Mouse (Mus musculus) midbrain, postnatal 0 days (tissue): Measurements from ENCODE around the gene Wfdc16. TPM values are rescaled to one million over a fixed set of nuclear protein-coding genes. Genes with fewer than 3 reads are reported as not detected.

Experiments used
- polyA plus RNA-seq: library from polyadenylated mRNA; unstranded; fragments of >200 nt; fragmentation: Nextera tagmentation; extraction: Ambion mirVana; gene quantifications from 2 replicates; pipeline ENCODE4 v1.2.1, GENCODE M21; 2015
- total RNA-seq: library from RNA; depleted of rRNA; stranded (reverse); fragments of >200 nt; gene quantifications from 2 replicates; pipeline ENCODE4 v1.2.3, GENCODE M21; 2014; rRNA removed

The Wfdc16 gene
- total and polyA plus RNA-seq, 2 experiments from 2014 or later: not detected

Other genes starting within 250 kb of the Wfdc16 start
Only the 30 nearest of the 34 such genes appear.
- 13.8 and 20.3 TPM in 2 replicates for gene Sdc4, start 194.9 kb downstream of the Wfdc16 start, total RNA-seq
- 18.3 and 19.3 TPM in 2 replicates for gene Sdc4, start 194.9 kb downstream of the Wfdc16 start, polyA plus RNA-seq
- gene Sys1, start 181.8 kb downstream of the Wfdc16 start, total RNA-seq: 194 and 206 TPM in 2 replicates
- gene Sys1, start 181.8 kb downstream of the Wfdc16 start, polyA plus RNA-seq: 103 and 108 TPM in 2 replicates
- gene Gm20458, start 177.8 kb downstream of the Wfdc16 start, total RNA-seq: 4.7 and 15.0 TPM in 2 replicates
- 6.9 and 7.2 TPM in 2 replicates for gene Gm20458, start 177.8 kb downstream of the Wfdc16 start, polyA plus RNA-seq
- gene Trp53tg5, start 165.1 kb downstream of the Wfdc16 start, total RNA-seq: not detected in 2 replicates
- gene Trp53tg5, start 165.1 kb downstream of the Wfdc16 start, polyA plus RNA-seq: not detected in 2 replicates
- 21.1 and 26.7 TPM in 2 replicates for gene Dbndd2, start 152.7 kb downstream of the Wfdc16 start, total RNA-seq
- gene Dbndd2, start 152.7 kb downstream of the Wfdc16 start, polyA plus RNA-seq: 24.8 and 25.4 TPM in 2 replicates
- gene Pigt, start 141.3 kb downstream of the Wfdc16 start, total RNA-seq: 117 and 126 TPM in 2 replicates
- 121 and 126 TPM in 2 replicates for gene Pigt, start 141.3 kb downstream of the Wfdc16 start, polyA plus RNA-seq
- gene Wfdc2, start 76.4 kb downstream of the Wfdc16 start, total RNA-seq: 0.38 and 0.52 TPM in 2 replicates
- gene Wfdc2, start 76.4 kb downstream of the Wfdc16 start, polyA plus RNA-seq: 1.5 and 1.9 TPM in 2 replicates
- not detected in 2 replicates for gene Spint3, start 65.3 kb downstream of the Wfdc16 start, total RNA-seq
- gene Spint3, start 65.3 kb downstream of the Wfdc16 start, polyA plus RNA-seq: not detected in 2 replicates
- not detected in 2 replicates for gene Wfdc6a, start 53.3 kb downstream of the Wfdc16 start, total RNA-seq
- not detected in 2 replicates for gene Wfdc6a, start 53.3 kb downstream of the Wfdc16 start, polyA plus RNA-seq
- gene Eppin, start 45.2 kb downstream of the Wfdc16 start, total RNA-seq: not detected in 2 replicates
- gene Eppin, start 45.2 kb downstream of the Wfdc16 start, polyA plus RNA-seq: not detected in 2 replicates
- not detected in 2 replicates for gene Wfdc6b, start 25.3 kb downstream of the Wfdc16 start, total RNA-seq
- not detected in 2 replicates for gene Wfdc6b, start 25.3 kb downstream of the Wfdc16 start, polyA plus RNA-seq
- gene Wfdc8, start 25.2 kb downstream of the Wfdc16 start, total RNA-seq: 0.28 TPM in 1 of 2 replicates, not detected in the other
- gene Wfdc8, start 25.2 kb downstream of the Wfdc16 start, polyA plus RNA-seq: not detected in 2 replicates
- gene Wfdc10, start 17.2 kb upstream of the Wfdc16 start, total RNA-seq: 3.5 TPM in 1 of 2 replicates, not detected in the other
- 0.38 and 0.42 TPM in 2 replicates for gene Wfdc10, start 17.2 kb upstream of the Wfdc16 start, polyA plus RNA-seq
- not detected in 2 replicates for gene Wfdc9, start 17.8 kb upstream of the Wfdc16 start, total RNA-seq
- gene Wfdc9, start 17.8 kb upstream of the Wfdc16 start, polyA plus RNA-seq: not detected in 2 replicates
- gene Wfdc11, start 35.3 kb upstream of the Wfdc16 start, total RNA-seq: not detected in 2 replicates
- not detected in 2 replicates for gene Wfdc11, start 35.3 kb upstream of the Wfdc16 start, polyA plus RNA-seq
- not detected in 2 replicates for gene Wfdc13, start 46.3 kb upstream of the Wfdc16 start, total RNA-seq
- not detected in 2 replicates for gene Wfdc13, start 46.3 kb upstream of the Wfdc16 start, polyA plus RNA-seq
- not detected in 2 replicates for gene Spint4, start 59.7 kb upstream of the Wfdc16 start, total RNA-seq
- not detected in 2 replicates for gene Spint4, start 59.7 kb upstream of the Wfdc16 start, polyA plus RNA-seq
- not detected in 2 replicates for gene Spint5, start 76.5 kb upstream of the Wfdc16 start, total RNA-seq
- not detected in 2 replicates for gene Spint5, start 76.5 kb upstream of the Wfdc16 start, polyA plus RNA-seq
- 0.16 and 1.3 TPM in 2 replicates for gene Wfdc3, start 107.1 kb upstream of the Wfdc16 start, total RNA-seq
- 0.60 and 0.97 TPM in 2 replicates for gene Wfdc3, start 107.1 kb upstream of the Wfdc16 start, polyA plus RNA-seq
- 18.5 and 24.7 TPM in 2 replicates for gene Dnttip1, start 107.2 kb upstream of the Wfdc16 start, total RNA-seq
- 48.4 and 54.2 TPM in 2 replicates for gene Dnttip1, start 107.2 kb upstream of the Wfdc16 start, polyA plus RNA-seq
- 14.6 and 38.5 TPM in 2 replicates for gene Ube2c, start 131.1 kb upstream of the Wfdc16 start, total RNA-seq
- gene Ube2c, start 131.1 kb upstream of the Wfdc16 start, polyA plus RNA-seq: 18.1 and 18.4 TPM in 2 replicates
- gene Tnnc2, start 141.2 kb upstream of the Wfdc16 start, total RNA-seq: not detected in 2 replicates
- 0.31 and 0.62 TPM in 2 replicates for gene Tnnc2, start 141.2 kb upstream of the Wfdc16 start, polyA plus RNA-seq
- gene Snx21, start 147.0 kb upstream of the Wfdc16 start, total RNA-seq: 80.8 and 100 TPM in 2 replicates
- 50.8 and 54.1 TPM in 2 replicates for gene Snx21, start 147.0 kb upstream of the Wfdc16 start, polyA plus RNA-seq
- gene Acot8, start 166.1 kb upstream of the Wfdc16 start, total RNA-seq: 24.2 and 25.8 TPM in 2 replicates
- gene Acot8, start 166.1 kb upstream of the Wfdc16 start, polyA plus RNA-seq: 17.5 and 19.7 TPM in 2 replicates
- 6.4 and 7.7 TPM in 2 replicates for gene Zswim3, start 166.3 kb upstream of the Wfdc16 start, total RNA-seq
- gene Zswim3, start 166.3 kb upstream of the Wfdc16 start, polyA plus RNA-seq: 5.5 and 7.4 TPM in 2 replicates
- gene Zswim1, start 183.9 kb upstream of the Wfdc16 start, total RNA-seq: 24.8 and 25.1 TPM in 2 replicates
- gene Zswim1, start 183.9 kb upstream of the Wfdc16 start, polyA plus RNA-seq: 35.3 and 36.0 TPM in 2 replicates
- gene Spata25, start 189.7 kb upstream of the Wfdc16 start, total RNA-seq: 1.1 TPM in 1 of 2 replicates, not detected in the other
- gene Spata25, start 189.7 kb upstream of the Wfdc16 start, polyA plus RNA-seq: not detected in 2 replicates
- 110 and 112 TPM in 2 replicates for gene Ctsa, start 194.1 kb upstream of the Wfdc16 start, total RNA-seq
- 101 and 102 TPM in 2 replicates for gene Ctsa, start 194.1 kb upstream of the Wfdc16 start, polyA plus RNA-seq
- 10.4 and 11.2 TPM in 2 replicates for gene Neurl2, start 194.7 kb upstream of the Wfdc16 start, total RNA-seq
- 7.6 and 7.8 TPM in 2 replicates for gene Neurl2, start 194.7 kb upstream of the Wfdc16 start, polyA plus RNA-seq
- gene Pltp, start 218.9 kb upstream of the Wfdc16 start, total RNA-seq: 55.5 and 59.8 TPM in 2 replicates
- gene Pltp, start 218.9 kb upstream of the Wfdc16 start, polyA plus RNA-seq: 85.5 and 87.7 TPM in 2 replicates